Mouse (Mus musculus) forebrain, embryonic 11.5 days (tissue): ENCODE results near the gene Efcab11. TPM values are rescaled to one million over a fixed set of nuclear protein-coding genes. Genes with fewer than 3 reads are reported as not detected.

ENCODE experiments used
- ATAC-seq: fragments of 200-750 bp; cut with Nextera tagmentation; replicated peaks from 2 replicates; pipeline ENCODE4 v1.8.0; 2017; ENCODE audit warnings: moderate TSS enrichment; ENCODE audit not compliant: low FRiP score
- DNase-seq: peaks from one replicate; pipeline ENCODE4 v3.0.0-alpha.2; 2017; ENCODE audit warnings: low spot score
- H3K27ac ChIP-seq: fragments of 300-500 bp; sonication (generic); 2 replicates; pipeline ENCODE4 v1.5.1; 2014; ENCODE audit warnings: low read depth, low read length
- H3K27me3 ChIP-seq: fragments of 300-500 bp; sonication (generic); 2 replicates; pipeline ENCODE4 v1.6.1; 2014; ENCODE audit warnings: mild to moderate bottlenecking, low read length, mixed read lengths; ENCODE audit not compliant: control insufficient read depth, insufficient read depth
- H3K36me3 ChIP-seq: fragments of 300-500 bp; sonication (generic); 2 replicates; pipeline ENCODE4 v1.6.1; 2014; ENCODE audit warnings: mild to moderate bottlenecking, low read length, moderate library complexity, mixed read lengths; ENCODE audit not compliant: control insufficient read depth, insufficient read depth
- H3K4me1 ChIP-seq: fragments of 300-500 bp; sonication (generic); replicated peaks from 2 replicates; pipeline ENCODE4 v1.6.1; 2014; ENCODE audit warnings: low read length, mixed read lengths; ENCODE audit not compliant: control insufficient read depth, insufficient read depth
- H3K4me2 ChIP-seq: fragments of 300-500 bp; sonication (generic); 2 replicates; pipeline ENCODE4 v1.6.1; 2014; ENCODE audit warnings: low read depth, mild to moderate bottlenecking, low read length, moderate library complexity, mixed read lengths; ENCODE audit not compliant: severe bottlenecking
- H3K4me3 ChIP-seq: fragments of 300-500 bp; sonication (generic); 2 replicates; pipeline ENCODE4 v1.5.1; 2014; ENCODE audit warnings: low read depth, low read length
- H3K9ac ChIP-seq: fragments of 300-500 bp; sonication (generic); 2 replicates; pipeline ENCODE4 v1.6.1; 2014; ENCODE audit warnings: low read length
- H3K9me3 ChIP-seq: fragments of 300-500 bp; sonication (generic); 2 replicates; pipeline ENCODE4 v1.6.1; 2016; ENCODE audit warnings: low read length, mixed read lengths; ENCODE audit not compliant: control insufficient read depth
- WGBS: fragments of 180-500 bp; shearing (Covaris S2); extraction: QIAGEN DNeasy Blood & Tissue Kit; methylation state at CpG from one replicate; pipeline ENCODE4 v1.1.7; 2014; 5-methylcytosine and 5-hydroxymethylcytosine counted together
- polyA plus RNA-seq: library from polyadenylated mRNA; unstranded; fragments of >200 nt; fragmentation: Nextera tagmentation; extraction: Ambion mirVana; gene quantifications from 2 replicates; pipeline ENCODE4 v1.2.1, GENCODE M21; 2014

Gene Efcab11
- polyA plus RNA-seq, 1 experiment from 2014 or later = 25.9 TPM

- no peak overlapping the region for H3K27ac ChIP-seq
- WGBS = 64% methylated on average over 2 of the region's 2 CpGs
- no peak overlapping the region for H3K4me3 ChIP-seq
- no peaks in the 10 kb centered on the region for H3K4me1 ChIP-seq
- no peak overlapping the region for H3K9ac ChIP-seq
- H3K4me2 ChIP-seq = no peak overlapping the region
- DNase-seq (no peak), ATAC-seq (no peak)
- H3K27me3 ChIP-seq = no peaks in the 10 kb centered on the region
- no peaks in the 10 kb centered on the region for H3K36me3 ChIP-seq
- peaks cover 3% of the 10 kb centered on the region for H3K9me3 ChIP-seq
Observed at GRCm38 (mm10) chr12:99649732-99650131, 234.5 kb downstream of the Efcab11 start.

- H3K27ac ChIP-seq = no peak overlapping the region
- DNase-seq = no peak
- WGBS = 86% methylated on average over 2 of the region's 2 CpGs
Observed at GRCm38 (mm10) chr12:99648781-99649180, 235.5 kb downstream of the Efcab11 start.

GRCm38 (mm10) chr12:99646556-99647354 is 237.5 kb downstream of the Efcab11 start:
- Histone ChIP-seq H3K36me3 (no peaks in the 10 kb centered on the region), H3K4me2 (no peak overlapping the region), H3K9ac (no peak overlapping the region), H3K4me1 (no peaks in the 10 kb centered on the region), H3K9me3 (peaks cover 13% of the 10 kb centered on the region), H3K27me3 (no peaks in the 10 kb centered on the region), H3K27ac (no peak overlapping the region), H3K4me3 (no peak overlapping the region)
- DNase-seq (peak; percentile 32), ATAC-seq (no peak)
- WGBS = 90% methylated on average over 11 of the region's 11 CpGs

More at GRCm38 (mm10) chr12:99648781-99649180, 235.5 kb downstream of the Efcab11 start:
- Histone ChIP-seq H3K4me1 (no peaks in the 10 kb centered on the region), H3K36me3 (no peaks in the 10 kb centered on the region), H3K4me3 (no peak overlapping the region), H3K9me3 (peaks cover 9% of the 10 kb centered on the region), H3K4me2 (no peak overlapping the region), H3K9ac (no peak overlapping the region), H3K27me3 (no peaks in the 10 kb centered on the region)
- ATAC-seq = no peak

- DNase-seq (peak; percentile 15), ATAC-seq (no peak)
- H3K4me3 ChIP-seq = no peak overlapping the region
- H3K27me3 ChIP-seq = no peaks in the 10 kb centered on the region
- H3K9me3 ChIP-seq = peaks cover 13% of the 10 kb centered on the region
- peaks cover 8% of the 10 kb centered on the region; the same call in 1 of the 2 replicates for H3K4me1 ChIP-seq
- no peak overlapping the region for H3K27ac ChIP-seq
- H3K4me2 ChIP-seq = no peak overlapping the region
- H3K9ac ChIP-seq = no peak overlapping the region
- WGBS = 96% methylated on average over 18 of the region's 18 CpGs
- H3K36me3 ChIP-seq = no peaks in the 10 kb centered on the region
Observed at GRCm38 (mm10) chr12:99645418-99645817, 238.8 kb downstream of the Efcab11 start.

- peaks cover 12% of the 10 kb centered on the region; the same call in 1 of the 2 replicates for H3K4me1 ChIP-seq
- H3K4me2 ChIP-seq = no peak overlapping the region
- H3K9ac ChIP-seq = no peak overlapping the region
- H3K27me3 ChIP-seq = no peaks in the 10 kb centered on the region
- peaks cover 13% of the 10 kb centered on the region for H3K9me3 ChIP-seq
- no peak overlapping the region for H3K27ac ChIP-seq
- peak; percentile 84 for ATAC-seq
- H3K36me3 ChIP-seq = no peaks in the 10 kb centered on the region
- H3K4me3 ChIP-seq = no peak overlapping the region
- DNase-seq = peak; percentile 25
- 95% methylated on average over 37 of the region's 37 CpGs for WGBS
Observed at GRCm38 (mm10) chr12:99644966-99645365, 239.3 kb downstream of the Efcab11 start.

Other genes starting within 250 kb of the Efcab11 start
- 95.1 and 96.5 TPM in 2 replicates for gene Tdp1, start 78 bp upstream of the Efcab11 start, polyA plus RNA-seq
- 0.33 and 0.79 TPM in 2 replicates for gene Kcnk13, start 80.1 kb upstream of the Efcab11 start, polyA plus RNA-seq
- gene Psmc1, start 225.7 kb upstream of the Efcab11 start, polyA plus RNA-seq = 403 and 404 TPM in 2 replicates